Mouse (Mus musculus) urinary bladder, postnatal 10 days (tissue): ENCODE measurements around the gene Chst8.

Source experiments
- DNase-seq: peaks from one replicate; pipeline ENCODE4 v3.0.0; 2022; ENCODE audit warnings: low spot score

The Chst8 gene

DNA sequence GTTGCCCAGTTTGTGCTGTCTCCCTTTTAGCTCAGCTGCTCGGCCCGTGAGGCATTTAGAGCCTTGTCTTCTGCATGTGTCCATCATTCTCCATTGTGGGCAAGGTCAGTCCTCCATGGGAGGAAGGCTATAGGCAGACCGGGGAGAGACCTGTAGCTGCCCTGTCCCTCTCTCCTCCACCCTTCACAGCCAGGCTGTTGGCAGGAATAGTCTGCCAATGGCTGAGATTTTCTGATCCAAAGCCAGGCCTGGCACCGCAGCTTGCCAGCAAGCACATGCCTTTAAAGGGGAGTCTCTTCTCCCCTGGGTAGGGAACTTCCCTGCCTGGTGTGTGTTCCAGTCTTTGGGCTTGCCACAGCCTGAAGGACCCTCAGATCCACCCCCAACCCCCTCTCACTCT, 103.4 kb downstream of the Chst8 start:
- DNase-seq, result no peak

DNA sequence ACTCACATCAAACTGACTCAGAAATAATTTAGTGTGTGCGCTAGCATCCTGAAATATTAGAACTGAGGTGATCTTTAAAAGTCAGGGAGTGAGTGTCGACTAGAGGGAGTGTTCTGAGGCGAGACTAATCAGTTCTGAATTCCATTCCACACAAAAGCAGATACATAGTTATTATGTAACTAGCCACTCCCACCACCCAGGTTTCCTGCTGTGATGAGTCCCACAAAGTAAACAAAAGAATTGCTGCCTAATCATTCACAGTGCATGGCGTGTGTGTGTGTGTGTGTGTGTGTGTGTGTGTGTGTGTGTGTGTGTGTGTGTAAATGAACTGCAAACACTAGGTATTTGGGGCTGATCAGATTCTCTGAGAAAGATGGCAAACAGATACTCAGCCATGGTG, 108.1 kb downstream of the Chst8 start:
- no peak for DNase-seq

DNA sequence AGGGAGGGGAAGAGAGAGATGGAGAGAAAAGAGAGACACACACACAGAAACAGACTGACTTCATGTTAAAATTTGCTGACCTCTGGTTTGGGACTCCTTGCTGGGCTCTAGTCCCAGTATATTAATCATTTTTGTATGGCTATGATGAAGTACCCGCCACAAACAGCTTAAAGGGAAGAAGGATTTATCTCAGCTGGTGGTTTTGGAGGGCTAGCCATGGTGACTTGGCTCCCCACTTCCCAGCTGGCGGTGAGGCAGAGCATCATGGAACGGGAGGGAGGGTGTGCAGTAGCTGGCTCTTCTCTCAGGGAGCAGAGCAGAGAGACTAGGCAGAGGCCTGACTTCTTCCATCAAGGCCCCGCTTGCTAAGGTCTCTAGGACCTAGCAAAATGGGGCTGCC, 109.1 kb downstream of the Chst8 start:
- no peak for DNase-seq

DNA sequence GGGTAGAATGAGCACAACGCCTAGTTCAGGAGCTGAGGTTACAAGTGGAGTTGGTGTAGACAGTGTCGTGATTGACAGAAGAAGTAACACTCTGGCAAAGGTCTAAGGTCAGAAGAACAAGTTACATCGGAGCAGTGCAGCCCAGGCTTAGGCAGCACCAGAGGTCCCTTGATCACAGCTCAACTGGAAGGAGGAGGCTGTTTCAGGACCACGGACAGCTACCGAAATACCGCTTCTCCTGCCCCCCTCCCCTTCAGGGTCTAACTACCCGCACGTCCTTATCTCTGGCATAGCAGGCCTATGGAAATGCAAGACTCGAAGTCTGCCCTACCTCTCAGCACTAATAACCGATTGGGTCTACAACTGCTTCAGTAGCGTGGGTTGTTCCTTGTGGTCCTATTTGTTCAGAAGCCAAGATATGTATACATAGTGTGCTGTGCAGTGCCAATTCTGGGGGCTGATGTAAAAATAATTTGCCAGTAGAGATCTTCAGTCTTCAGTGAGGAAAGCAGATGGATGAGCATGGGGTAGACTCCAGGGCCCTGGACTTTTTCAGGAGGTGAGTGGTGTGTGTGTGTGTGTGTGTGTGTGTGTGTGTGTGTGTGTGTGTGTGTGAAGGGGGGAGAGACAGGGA, 109.7 kb downstream of the Chst8 start:
- no peak for DNase-seq

DNA sequence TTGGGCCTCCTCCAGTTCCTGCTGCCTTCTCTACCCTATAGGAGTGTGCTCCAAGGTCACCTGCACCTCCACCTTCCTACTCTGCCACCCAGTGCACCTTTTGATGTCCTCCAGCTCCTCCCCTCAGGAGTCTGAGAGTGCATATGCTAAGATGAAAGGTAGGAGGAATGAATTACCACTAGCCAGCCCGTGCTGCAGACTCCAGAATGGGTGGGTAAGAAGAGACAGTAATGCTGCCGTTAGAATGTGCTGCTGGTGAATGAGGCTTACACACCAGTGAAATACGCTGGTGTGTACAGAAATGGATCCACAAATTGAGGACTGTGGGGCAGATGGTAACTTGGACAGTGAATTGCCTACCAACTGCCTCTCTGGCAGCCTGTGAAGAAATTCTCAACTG, 112.6 kb downstream of the Chst8 start:
- DNase-seq, result no peak

DNA sequence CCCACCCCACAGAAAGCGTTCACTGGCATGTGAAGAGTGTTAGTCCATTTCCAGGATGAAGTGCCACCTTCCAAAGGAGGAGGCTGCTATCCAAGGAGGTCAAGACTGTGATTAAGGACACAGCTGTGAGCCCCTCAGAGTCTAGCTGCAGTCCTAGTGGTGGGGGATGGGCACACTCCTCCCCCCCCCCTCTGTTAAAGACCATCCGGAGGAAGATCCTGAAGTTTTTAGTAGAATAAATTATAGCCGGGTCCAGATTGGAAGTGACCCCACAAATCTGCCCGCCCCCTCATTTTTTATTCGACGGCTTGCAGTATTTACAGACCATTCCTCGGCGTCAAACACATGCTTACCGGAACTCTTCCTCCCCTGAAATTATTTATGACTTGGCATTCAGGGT, 114.3 kb downstream of the Chst8 start:
- no peak for DNase-seq

DNA sequence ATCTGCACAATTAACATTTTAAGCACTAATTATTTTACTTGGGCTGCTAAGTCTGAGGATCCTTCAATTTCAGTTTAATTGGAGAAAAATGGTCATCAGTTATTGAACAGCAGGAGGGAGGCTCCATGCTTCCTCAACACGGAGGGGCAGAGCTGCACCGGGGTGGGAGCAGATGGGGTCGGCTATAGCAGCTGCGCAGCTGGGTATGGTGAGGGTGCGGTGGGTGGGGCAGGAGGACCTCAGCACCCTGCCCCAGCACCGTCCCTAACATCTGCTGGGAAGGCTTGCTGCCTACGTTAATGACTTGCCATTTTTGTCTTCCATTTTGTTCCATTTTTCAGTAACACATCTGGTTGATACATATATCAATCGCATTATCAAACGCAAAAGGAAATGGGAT, 116.4 kb downstream of the Chst8 start:
- DNase-seq, result no peak

DNA sequence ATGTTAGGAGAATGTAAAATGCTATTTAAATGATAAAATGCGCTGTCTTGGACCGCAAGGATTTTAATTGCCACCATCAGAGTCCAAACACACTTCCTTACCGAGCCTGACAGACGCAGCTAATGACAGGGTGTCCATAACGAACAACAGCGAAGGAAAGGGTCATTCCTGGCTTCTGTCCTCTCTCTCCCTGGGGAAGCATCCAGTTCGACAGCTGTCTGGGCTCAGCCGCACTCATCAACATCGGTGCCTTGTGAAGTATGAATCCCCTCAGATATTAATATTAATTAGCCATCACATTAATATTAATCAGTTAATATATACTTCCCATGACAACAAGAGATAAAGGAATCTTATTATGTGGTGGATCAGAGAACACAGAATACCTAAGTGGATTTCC, 117.6 kb downstream of the Chst8 start:
- no peak for DNase-seq

DNA sequence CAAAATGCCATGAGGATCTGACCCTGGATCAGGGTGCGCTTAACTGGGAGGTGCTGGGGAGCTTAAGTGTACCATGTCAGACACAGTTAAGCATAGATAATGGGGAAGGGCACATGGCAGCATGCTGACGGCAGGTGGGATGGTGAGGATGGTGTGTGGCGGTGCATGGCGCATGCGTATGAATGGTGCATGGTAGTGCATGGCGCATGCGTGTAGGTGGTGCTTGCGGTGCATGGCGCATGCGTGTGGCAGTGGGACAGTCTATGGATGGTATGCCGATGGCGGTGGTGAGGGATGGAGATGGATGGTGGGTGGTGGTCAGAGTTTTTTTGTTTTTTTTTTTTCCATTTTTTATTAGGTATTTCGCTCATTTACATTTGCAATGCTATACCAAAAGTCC, 118.6 kb downstream of the Chst8 start:
- DNase-seq, result no peak

DNA sequence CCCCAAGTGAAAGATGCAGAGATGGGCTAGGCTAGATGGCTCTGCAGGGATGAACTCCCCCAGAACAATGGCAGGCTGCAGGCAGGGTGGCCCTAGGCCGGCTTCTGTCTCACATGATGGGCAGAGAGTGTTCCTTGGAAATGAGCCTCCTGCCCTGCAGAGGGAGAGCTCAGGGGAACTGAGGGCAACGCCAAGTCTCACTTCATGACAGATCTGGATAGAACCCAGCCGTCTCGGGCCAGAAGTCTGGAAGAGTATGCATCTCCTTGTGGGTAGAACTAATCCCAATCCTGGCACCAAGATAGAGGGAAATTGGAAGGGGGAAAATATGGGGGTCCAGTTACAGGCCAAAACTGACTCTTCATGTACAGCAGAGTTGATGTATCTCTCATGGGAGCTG, 119.4 kb downstream of the Chst8 start:
- DNase-seq, result no peak

DNA sequence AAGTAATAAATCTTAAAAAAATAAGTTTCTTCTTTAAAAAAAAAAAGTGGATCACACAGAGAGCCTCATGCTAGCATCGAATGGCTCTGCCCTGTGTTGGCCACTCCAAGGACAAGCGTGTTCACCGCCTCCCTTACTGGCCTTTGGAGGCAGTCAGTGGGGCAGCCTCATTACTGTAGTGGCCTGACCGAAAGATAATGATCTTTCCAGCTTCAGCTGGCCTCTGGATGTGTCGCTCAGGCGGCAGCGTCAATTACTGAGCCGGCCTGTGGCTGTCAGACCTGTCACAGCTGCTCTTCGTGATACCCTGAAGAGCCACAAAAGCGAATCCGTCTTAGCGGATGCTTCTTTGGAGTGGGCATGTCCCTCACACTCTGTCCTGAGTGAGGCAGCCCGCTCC, 122.4 kb downstream of the Chst8 start:
- no peak for DNase-seq

DNA sequence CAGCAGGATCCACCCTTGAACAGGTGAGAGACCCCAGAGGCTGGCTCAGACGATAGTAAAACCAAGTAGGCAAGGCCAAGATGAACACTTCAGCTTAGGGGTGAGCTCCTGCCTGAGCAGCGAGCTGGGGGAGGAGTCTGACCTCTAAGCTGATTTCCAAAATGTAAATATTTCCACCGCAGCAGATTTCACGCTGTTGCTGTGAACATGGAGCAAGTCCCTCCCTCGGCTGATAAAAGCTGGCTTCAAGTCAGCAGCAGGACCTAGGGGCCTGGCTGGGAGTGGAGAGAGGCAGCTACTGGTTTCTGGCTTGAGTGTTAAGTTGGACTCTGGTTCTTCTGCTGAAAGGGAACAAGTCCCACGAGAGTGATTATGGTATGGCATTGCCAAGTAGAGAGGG, 123.5 kb downstream of the Chst8 start:
- no peak for DNase-seq

DNA sequence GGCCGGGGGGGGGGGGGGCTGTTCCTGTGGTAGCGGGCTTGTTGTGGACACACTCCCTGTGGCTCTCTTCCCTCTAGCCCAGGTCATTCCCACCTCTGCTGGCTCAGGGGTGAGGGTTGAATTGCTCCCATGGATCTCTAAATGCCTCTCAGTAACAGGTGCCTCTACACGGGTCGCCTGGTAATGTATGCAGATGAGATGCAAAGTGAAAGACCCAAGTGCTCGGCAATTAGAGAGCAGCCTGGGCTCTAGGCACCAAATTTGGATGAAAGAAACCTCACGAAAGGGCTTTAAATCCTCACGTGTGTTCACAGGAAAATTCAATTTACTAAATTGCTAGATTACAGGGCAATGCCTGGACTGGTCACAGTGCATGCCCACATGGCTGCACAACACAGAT, 126.7 kb downstream of the Chst8 start:
- DNase-seq, result no peak

DNA sequence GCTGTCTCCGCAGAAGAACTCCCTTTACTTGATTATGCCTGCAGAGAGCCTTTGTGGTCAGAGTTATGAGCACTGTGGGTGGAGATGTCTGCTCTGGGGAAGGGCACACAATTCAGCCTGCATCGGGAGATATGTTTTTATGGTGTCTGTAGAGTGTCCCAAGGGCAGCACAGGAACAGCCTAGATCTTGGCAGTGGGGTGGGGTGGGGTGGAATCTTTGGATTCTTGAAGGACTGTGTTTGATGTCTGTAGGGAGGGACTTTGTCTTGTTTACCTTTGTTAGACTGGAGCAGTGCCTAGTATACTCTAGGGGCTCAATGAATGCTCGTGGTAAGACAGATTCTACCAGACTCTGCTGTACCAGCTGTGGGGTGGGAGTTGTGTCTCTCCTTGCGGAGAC, 127.3 kb downstream of the Chst8 start:
- no peak for DNase-seq

DNA sequence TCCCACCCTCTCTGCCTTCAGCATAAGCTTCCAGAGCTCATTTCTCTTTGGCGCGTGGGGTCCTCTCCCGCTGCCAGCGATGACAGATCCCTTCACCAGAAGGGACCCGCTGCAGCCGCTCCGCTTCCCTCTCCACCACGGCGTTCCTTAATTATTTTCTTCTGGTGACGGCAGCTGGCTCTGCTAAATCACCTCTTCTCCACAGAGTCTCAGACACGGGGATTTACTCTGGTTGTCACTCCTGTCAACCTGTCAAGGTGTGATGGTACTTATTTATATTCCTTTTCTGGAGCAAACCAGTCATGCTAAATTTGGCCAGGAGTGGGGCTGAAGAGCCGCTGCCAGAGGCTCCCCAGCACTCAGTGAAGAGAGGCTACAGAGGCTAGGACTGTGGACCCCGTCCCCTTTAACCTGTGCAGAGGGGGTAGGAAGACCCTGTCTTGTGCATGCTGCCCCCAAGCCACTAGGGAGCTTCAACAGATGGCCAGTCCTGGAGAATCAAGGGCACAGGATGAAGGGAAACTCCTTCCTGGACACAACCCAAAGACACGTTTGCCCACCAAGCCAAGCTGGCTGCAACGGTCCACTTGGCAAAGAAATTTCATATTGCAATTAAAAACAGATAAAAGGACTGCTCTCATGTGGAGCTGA, 131.6 kb downstream of the Chst8 start:
- DNase-seq, result no peak

DNA sequence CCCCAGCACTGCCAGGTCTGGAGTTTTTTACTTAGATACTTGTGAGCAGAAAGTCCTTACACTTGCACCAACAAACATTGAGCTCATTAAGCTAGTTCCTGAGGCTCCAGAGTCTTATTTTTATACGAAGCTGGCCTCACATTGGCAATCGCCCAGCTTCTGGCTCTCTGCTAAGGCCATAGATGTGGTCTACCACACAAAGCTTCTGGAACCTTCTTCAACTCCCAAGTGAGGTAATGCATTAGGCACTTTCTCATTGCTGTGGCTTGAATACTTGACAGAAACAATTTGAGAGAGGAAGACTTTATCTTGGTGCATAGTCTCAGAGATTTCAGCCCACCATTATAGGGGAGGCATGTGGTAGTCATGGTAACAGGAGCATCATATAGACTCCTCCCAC, 132.6 kb downstream of the Chst8 start:
- DNase-seq, result no peak

DNA sequence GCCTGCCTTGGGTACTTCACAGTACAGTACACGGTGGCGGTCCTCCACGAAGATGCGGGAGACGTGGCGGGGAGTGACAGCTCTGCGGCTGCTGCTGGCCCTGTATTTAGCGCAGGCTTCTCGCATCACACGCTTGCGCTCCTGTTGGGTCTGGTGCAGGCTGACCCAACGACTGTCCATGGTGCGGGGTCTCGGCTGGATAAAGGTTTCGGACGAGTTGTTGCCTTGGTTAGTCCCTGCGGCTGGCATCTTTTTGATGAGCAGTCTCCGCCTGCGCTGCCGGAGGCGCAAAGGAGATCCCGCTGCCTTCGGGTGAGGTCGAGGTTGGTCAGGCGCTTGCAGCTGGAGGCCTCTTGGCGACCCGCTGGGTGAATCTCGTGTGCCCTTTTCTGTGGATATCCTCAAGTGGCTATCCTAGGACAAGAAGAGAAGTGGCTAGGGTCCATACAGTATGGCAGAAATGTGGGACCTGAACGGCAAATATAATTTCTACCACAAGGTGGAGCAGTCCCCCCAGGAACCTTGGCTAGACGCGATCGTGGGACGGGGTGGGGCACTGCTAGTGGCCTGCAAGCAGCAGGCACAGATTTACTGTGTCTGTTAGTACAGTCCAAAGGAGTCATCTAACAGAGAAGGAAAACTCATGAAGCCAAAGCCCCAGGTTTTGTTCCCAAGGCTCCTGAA, 136.5 kb downstream of the Chst8 start:
- DNase-seq, result no peak

DNA sequence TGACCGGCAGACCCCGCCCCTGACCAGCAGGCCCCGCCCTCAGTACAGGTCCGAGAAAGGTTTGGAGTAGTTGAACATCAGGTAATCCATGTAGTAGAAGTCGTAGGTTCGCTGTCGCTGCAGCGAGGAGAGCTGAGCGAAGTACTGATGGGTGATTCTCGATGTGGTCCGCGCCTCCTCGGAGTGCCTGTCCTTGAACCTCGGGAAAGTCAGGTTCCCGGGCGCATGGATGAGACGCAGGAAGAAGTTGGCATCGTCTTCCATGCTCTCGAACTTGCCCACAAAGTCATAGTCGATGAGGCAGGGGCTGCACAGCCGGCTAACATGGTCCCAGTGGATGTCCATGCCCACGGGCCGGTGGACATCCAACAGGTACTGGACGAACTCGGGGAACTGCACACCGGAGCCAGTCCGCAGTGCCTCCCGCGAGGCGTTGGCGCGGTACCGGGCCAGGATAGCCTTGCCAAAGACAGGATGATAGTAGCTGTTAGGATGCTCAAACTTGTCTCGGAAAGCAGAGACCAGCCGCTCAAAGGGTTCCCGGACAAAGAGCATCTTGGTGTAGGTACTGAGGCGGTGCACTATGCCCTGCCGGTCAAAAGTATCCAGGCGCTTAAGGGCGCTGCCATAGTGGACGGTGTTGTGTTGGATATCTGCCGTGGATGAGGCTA, 137.3 kb downstream of the Chst8 start:
- DNase-seq, result no peak

DNA sequence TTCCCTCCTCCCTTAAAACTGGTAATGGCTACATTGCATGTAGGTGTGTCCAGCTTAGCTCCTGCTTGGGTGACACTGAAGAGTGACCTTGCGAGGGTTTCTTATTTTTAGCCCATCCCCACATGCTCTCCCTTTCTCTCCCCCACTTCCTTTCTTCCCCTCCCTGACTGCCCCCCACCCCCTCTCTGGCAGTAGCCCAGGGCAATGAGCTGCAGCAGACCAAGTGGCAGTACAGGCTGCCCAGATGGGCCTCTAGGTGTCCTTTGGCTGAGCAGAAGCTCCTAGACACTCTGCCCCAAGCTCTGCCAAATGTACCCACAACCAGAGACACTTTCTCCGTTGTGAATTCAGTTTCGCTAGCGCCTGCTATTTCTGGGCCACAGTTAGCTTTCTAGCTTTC, 139.6 kb downstream of the Chst8 start:
- DNase-seq, result no peak

DNA sequence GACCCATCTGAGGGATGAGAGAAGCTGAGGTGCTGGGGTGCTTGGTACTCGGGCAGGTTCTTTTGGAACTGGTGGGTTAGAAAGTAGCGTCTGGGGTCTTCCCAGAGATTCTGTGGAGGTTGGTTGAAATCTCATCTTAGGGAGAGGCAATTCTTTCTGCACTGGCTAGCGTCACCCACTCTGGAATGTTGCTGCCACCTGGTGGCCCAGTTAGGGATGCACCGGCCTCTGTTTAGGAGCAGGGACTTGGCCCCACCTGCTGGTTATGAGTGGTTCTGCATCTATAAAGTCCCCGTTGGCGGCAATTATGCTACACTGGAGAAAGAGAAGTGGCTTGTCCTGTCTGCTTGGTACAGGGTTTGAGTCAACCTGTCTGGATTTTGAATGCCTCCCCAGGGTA, 140.6 kb downstream of the Chst8 start:
- peak; percentile 68 for DNase-seq

DNA sequence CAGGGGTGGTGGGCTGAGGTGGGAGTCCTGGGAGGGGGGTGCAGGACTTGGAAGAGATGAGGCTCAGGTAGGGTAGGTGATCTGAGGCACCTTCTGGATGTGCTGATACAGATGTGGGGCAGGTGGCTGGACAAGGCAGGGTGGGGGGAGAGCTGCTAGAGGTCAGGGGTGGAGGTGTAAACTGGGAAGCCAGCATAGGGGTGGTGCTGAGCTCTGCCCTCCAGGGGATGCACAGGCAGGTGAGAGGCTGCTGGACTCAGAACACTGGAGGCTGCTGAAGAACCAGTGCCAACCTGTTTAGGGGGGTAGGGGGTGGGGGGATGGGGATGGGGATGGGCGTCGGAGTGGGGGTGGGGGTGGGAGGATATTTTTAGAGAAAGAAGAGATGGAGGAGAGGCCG, 141.7 kb downstream of the Chst8 start:
- DNase-seq, result no peak

DNA sequence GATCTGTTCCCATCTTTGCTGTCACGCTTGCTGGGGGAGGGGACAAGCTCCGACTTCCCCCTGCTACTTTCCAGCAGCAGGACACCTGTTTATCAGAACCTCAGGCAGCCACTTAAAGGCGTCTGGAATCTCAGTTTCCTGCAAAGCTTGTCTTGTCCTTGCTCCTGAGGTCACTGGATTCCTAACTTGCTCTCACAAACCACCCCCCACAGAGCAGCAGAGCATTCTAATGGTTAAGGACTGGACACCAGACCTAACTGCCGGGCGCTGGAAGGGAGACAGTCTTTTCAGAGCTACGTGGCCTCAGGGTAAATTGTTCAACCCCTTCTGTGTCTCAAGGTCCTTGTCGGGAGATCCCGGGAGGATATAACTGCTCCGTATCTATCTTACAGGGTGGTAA, 143.2 kb downstream of the Chst8 start:
- DNase-seq, result no peak

DNA sequence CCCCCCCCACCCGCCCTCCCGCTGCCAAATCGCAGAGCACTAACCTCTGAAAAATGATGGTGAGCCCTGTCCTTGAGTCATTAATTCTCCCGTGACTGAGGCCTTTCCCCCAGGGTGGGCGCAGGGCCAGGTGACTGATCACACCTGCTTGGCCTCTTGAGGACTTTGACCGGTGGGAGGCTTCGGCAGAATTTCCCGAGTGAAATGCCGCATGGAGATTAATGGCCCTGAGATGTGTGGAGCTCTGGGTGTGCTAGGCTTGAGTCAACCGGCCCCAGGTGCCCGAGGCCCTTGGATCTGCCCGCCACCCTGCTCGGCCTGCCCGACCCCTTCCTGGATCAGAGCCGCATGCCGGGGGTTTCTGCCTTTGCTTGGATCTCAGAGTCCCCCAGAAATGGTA, 144.6 kb downstream of the Chst8 start:
- DNase-seq, result no peak
